Mouse (Mus musculus) spleen, postnatal 10 days (tissue): ENCODE measurements at regions not wholly inside any gene's neighbourhood (a gene's known extent, or its start where the extent isn't known, plus 50 kb on each side); places are given as distances from the start of the nearest gene placed in this dataset.

ENCODE experiments used
- DNase-seq, 2 experiments: peaks; one replicate each; pipeline ENCODE4 v3.0.0; 2021 to 2022; ENCODE audit warnings: low spot score in 2 of 2

GRCm38 (mm10) chr10:25032625-25033024 is 105.3 kb upstream of the Arg1 start:
- DNase-seq, result no peak

- no peak for DNase-seq
Measured at GRCm38 (mm10) chr10:25029387-25029915, 102.2 kb upstream of the Arg1 start.

GRCm38 (mm10) chr10:25023601-25024157 is 96.4 kb upstream of the Arg1 start:
- DNase-seq, result no peak

GRCm38 (mm10) chr10:25023044-25023540 is 95.8 kb upstream of the Arg1 start:
- no peak for DNase-seq

DNA sequence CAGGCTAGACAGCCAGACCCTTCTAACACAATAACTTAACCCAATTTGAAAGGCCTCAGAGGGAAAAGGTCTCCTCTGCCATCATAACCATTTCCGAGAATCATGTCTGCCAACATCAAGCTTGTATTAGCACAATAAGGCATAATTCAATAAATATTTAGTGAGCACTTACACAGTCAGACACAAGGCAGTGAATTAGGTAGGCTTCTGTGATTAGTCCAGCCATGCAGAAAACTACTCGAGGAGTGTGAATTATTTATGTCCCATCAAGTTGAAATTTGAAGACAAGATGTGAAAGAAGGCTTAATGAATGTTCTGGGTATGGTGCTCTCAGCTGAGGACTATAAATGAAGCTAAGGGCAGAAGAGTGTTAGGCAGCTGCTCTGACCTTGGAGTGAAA is 91.7 kb upstream of the Arg1 start:
- no peak for DNase-seq

DNA sequence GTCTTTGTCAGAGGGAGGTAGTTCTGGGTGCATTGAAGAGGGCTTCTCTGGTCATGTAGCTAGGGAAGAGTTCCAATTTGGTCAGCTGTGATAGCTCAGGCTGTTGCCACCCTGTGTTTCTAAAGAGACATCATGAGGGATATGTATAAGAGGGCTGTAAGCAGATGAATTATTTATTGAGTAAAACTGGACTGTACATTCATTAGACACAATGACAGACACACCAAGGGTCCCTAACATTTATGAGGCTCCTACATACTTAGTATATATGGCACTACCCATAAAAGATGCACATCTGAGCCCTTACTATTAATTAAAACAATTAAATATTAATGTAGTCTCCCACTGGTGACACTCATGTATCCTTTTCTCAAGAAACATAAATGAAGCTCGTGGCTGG is 90.6 kb upstream of the Arg1 start:
- no peak for DNase-seq

DNA sequence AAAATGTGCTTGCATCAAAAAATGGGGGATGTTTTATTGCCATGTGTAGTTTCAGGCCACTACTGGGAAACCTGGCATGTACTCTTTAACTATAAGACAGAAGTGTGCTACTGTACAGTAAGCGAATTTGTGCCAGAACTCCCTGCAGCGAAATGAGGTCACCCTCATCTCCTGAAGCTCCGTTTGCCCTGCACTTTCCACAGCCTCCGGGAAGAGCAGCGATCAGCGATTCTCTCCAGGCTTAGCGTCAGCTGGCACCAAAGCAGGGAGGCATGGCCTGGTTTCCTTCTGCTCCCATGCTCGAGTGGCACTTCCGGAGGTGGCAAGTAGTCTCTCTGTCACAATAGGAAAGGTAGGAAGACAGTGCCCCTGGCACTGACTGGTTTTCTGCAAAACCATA is 88.8 kb upstream of the Arg1 start:
- DNase-seq, result no peak

GRCm38 (mm10) chr10:25012129-25012528 is 84.8 kb upstream of the Arg1 start:
- DNase-seq, result no peak

- no peak for DNase-seq
Measured at GRCm38 (mm10) chr10:25001299-25001698, 74.0 kb upstream of the Arg1 start.

DNA sequence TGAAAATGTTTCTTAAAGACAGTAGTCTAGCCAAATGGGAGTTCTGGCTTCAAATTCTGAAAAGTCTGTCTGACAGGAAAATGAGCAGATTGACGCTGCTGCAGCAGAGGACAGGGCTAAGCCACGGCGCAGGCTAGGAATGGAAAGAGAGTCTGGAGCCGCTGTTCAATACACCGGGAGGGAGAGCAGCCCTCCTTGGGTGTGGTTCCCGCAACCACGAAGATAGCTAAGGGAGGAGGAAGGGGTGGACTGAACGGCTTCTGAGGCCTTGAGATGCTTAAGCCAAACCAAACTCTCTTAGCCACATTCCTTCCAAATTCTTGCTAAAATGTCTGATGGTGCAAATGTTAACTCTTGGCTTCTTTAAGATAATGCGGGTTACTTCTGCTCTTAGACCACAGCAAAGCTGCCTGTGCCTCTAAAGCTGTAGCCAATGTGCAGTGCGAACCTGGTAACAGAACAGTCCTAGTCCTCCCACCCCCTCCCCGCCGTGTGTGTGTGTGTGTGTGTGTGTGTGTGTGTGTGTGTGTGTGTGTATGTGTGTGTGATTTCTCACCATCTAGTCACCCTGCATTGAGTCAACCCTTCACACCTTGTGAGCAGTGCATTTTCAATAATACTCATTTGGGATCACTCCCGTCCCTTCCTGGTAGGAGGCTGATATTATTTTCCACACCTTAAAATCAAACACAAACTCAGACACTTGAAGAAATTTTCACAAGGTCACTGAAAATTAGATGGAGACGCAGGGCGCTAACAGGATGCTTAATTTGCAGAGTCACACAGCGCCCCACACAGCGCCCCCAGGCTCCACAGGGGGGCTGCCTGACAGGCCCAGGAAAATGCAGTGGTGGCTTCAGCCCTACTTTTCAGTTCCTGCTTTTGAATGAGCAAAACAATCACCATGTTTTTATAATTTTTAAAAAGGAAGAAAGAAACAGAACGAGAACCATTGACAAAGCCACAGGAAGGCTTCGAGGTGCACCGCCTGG is 73.2 kb upstream of the Arg1 start:
- DNase-seq, result no peak

DNA sequence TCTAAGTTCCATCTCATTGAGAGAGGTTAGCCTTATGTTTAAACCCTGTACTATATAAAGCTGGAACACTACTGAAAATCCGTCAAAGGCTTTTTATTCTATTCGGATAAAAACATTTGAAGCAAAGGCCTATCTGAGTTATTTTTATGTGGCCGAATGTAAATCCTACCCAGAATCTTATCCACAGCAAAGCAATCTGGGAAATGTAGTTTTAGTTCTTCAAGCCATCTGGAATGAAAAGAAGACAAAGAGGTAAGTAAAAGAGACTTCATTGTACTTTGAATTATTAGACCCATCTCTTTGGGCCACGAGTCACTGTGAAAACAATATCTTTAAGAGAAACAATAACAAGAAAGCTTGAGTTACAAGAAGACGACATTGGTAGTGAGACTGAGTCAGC is 72.5 kb upstream of the Arg1 start:
- no peak for DNase-seq

DNA sequence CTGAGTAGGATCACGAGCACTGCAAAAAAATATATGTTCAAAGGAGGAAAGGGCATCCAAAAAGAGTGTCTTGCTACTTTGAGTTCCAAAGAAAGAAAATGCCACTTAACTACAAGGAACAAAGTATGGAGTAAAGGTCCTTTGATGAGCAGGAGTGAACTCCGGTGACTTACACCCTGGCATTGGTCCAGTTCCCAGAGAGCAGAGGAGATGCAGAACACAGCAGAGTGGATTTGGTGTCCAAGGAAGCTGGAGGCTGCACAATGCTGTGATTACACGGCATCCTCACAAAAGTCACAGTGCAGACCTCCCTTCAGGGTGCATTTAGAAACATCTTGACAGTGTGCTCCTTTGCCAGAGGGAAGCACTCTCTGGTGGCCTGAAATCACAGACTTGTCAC is 70.4 kb upstream of the Arg1 start:
- no peak for DNase-seq

DNA sequence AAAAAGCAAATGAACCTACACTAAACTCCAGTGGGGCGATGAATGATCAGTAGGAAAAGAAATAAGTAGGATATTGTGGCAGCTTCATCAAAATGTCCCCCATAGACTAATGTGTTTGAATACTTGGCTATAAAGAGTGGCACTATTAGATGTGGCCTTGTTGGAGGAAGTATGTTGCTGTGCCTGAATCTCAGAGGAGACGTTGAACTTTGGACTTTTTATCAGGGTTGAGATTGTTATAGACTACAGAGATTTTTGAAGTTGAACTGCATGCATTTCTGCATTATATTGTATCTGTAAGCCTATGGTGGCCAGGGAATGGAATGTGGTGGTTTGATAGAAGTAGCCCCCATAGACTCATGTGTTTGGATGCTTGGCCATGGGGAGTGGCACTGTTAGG is 68.5 kb upstream of the Arg1 start:
- DNase-seq, result no peak

- DNase-seq, result no peak
Measured at GRCm38 (mm10) chr10:24989965-24990653, 62.8 kb upstream of the Arg1 start.

DNA sequence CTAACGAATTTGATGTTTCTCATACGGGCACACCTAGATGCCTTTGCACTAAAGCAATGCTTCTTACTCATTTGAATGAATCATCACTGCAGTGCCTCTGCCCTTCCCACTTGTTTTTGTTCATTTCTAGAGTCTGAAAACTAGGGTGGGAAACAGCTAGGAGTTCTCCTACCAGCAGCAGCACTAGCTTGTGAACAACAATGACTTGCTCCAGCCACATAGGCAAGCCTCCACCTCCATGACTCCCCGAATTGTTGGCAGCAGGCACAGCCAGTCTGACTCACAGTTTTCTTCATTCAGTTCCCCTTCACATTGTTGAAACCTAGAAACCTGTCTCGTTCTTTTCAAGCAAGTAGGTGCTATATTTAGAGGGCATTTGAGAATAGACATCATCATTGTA is 57.5 kb upstream of the Arg1 start:
- no peak for DNase-seq

DNA sequence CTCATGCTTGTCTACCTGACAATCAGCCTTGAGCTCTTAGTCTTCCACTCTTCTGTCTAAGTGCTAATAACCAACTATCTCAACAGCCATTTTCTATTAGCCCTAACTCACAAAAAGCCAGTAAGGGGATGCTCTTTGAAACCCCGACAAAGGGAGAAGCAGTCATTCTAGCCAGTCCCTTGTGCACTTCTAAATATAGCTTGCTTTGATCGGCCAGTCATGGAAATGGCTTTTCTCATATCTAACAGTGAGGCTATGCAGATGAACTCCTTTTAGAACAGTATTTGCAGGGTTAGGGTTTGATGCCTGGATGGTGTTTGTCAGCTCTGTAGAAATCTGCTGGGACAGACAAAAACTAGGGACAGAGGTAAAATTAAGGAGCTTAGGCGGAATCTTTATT is 54.5 kb upstream of the Arg1 start:
- no peak for DNase-seq
